Mouse (Mus musculus) kidney, postnatal 0 days (tissue): ENCODE measurements at regions not wholly inside any gene's neighbourhood (a gene's known extent, or its start where the extent isn't known, plus 50 kb on each side); places are given as distances from the start of the nearest gene placed in this dataset.

ENCODE experiments used
- ATAC-seq: fragments of 200-750 bp; cut with Nextera tagmentation; replicated peaks from 2 replicates; pipeline ENCODE4 v1.8.0; 2017; ENCODE audit warnings: low read depth, moderate number of reproducible peaks, moderate TSS enrichment, moderate library complexity; ENCODE audit not compliant: low FRiP score
- DNase-seq: peaks from one replicate; pipeline ENCODE4 v3.0.0-alpha.2; 2016; ENCODE audit warnings: low spot score
- H3K27ac ChIP-seq: fragments of 300-500 bp; sonication (generic); 2 replicates; pipeline ENCODE4 v1.5.1; 2014; ENCODE audit warnings: mild to moderate bottlenecking
- H3K27me3 ChIP-seq: fragments of 300-500 bp; sonication (generic); 2 replicates; pipeline ENCODE4 v1.6.1; 2014; ENCODE audit warnings: low read length, mixed read lengths; ENCODE audit not compliant: insufficient read depth
- H3K36me3 ChIP-seq: fragments of 300-500 bp; sonication (generic); 2 replicates; pipeline ENCODE4 v1.6.1; 2014; ENCODE audit warnings: low read length, mixed read lengths; ENCODE audit not compliant: insufficient read depth
- H3K4me1 ChIP-seq: fragments of 300-500 bp; sonication (generic); replicated peaks from 2 replicates; pipeline ENCODE4 v1.6.1; 2014; ENCODE audit warnings: antibody characterized with exemption, low read length, mixed read lengths; ENCODE audit not compliant: insufficient read depth
- H3K4me2 ChIP-seq: fragments of 300-500 bp; sonication (generic); 2 replicates; pipeline ENCODE4 v1.6.1; 2014; ENCODE audit warnings: mild to moderate bottlenecking, low read length, moderate library complexity, mixed read lengths
- H3K4me3 ChIP-seq: fragments of 300-500 bp; sonication (generic); replicated peaks from 2 replicates; pipeline ENCODE4 v1.5.1; 2014; ENCODE audit warnings: low read depth, low read length
- H3K9ac ChIP-seq: fragments of 300-500 bp; sonication (generic); 2 replicates; pipeline ENCODE4 v1.6.1; 2014; ENCODE audit warnings: low read depth, low read length
- H3K9me3 ChIP-seq: fragments of 300-500 bp; sonication (generic); replicated peaks from 2 replicates; pipeline ENCODE4 v1.6.1; 2016; ENCODE audit warnings: low read length, inconsistent platforms, mixed read lengths
- CTCF ChIP-seq: IDR thresholded peaks from 2 replicates; pipeline ENCODE4 v1.5.1; 2016; ENCODE audit warnings: antibody characterized with exemption, low read depth, mild to moderate bottlenecking, moderate library complexity
- WGBS: fragments of 180-500 bp; shearing (Covaris S2); extraction: QIAGEN DNeasy Blood & Tissue Kit; methylation state at CpG from one replicate; pipeline ENCODE4 v1.1.7; 2014; 5-methylcytosine and 5-hydroxymethylcytosine counted together

DNA sequence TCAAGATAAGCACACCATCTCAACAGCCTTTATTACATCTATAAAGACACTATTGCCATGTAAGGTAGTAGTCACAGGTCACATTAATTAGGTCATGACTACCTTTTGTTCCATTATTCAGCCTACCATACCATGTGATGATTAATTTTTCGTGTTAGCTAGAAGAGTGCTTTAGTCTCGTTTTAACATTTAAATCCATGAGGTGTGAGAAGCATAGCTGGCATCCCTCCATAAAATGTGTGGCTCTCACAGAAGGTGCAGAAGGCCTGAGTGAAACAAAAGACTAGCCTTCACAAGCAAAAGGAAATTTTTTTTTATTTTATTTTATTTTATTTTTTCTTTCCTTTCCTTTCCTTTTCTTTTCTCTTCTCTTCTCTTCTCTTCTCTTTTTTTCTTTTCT is 345.5 kb upstream of the Dppa4 start:
- no peak for DNase-seq
- Histone ChIP-seq H3K9ac (no peak overlapping the region), H3K4me3 (no peak overlapping the region), H3K4me1 (no peaks in the 10 kb centered on the region), H3K27ac (no peak overlapping the region), H3K9me3 (no peaks in the 10 kb centered on the region), H3K4me2 (no peak overlapping the region), H3K36me3 (no peaks in the 10 kb centered on the region), H3K27me3 (no peaks in the 10 kb centered on the region)
- no peak for TF ChIP-seq CTCF
- WGBS: 76% methylated on average over 2 of the region's 2 CpGs
- no peak for ATAC-seq
